Mouse (Mus musculus) layer of hippocampus, adult 2 months (tissue): Measurements from ENCODE around the gene Uhmk1. TPM values are rescaled to one million over a fixed set of nuclear protein-coding genes. Genes with fewer than 3 reads are reported as not detected.

ENCODE experiments used
- DNase-seq, 2 experiments: peaks; one replicate each; pipeline ENCODE4 v3.0.0; 2022; ENCODE audit warnings: low spot score in 2 of 2
- H3K27ac ChIP-seq: fragments of 200-600 bp; 2 replicates; pipeline ENCODE4 v1.8.1; 2022
- H3K4me3 ChIP-seq: fragments of 200-600 bp; 2 replicates; pipeline ENCODE4 v1.8.1; 2022; ENCODE audit warnings: mild to moderate bottlenecking
- CTCF ChIP-seq: fragments of 200-600 bp; conservative IDR thresholded peaks from 2 replicates; pipeline ENCODE4 v1.8.1; 2022; ENCODE audit warnings: antibody characterized with exemption, mild to moderate bottlenecking, moderate library complexity
- total RNA-seq, 2 experiments: library from RNA; stranded (reverse); gene quantifications; 2 replicates each; pipeline ENCODE4 v1.2.3; 2021

Uhmk1 gene
- total RNA-seq, 2 experiments from 2014 or later = 142 to 143 TPM

DNA sequence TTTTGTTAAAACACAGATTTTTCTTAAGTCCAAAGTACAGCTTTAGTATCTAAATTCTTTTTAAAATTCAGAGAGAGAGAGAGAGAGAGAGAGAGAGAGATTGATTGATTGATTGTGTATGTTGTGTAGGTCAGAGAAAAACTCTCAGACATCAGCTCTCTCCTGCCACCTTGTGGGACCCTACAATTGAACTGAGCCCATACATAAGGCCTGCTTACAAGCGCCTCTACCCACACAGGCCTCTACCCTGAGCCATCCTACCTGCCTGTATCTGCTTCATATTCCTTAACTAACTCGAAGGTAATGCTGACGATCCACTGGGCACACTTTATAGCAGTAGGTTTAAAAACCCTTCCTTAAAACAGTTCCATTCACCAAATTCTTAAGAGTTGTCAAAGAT lies 14.8 kb downstream of the Uhmk1 start:
- peak; percentile 74 for TF ChIP-seq CTCF
- DNase-seq = no peak
- no peak overlapping the region for H3K4me3 ChIP-seq
- H3K27ac ChIP-seq = no peak overlapping the region

- TF ChIP-seq CTCF = no peak
- DNase-seq = no peak
- Histone ChIP-seq H3K27ac (no peak overlapping the region), H3K4me3 (no peak overlapping the region)
Measured at GRCm38 (mm10) chr1:170196211-170196610, 19.0 kb downstream of the Uhmk1 start.

- no peak for DNase-seq
Measured at GRCm38 (mm10) chr1:170191925-170192324, 23.3 kb downstream of the Uhmk1 start.

GRCm38 (mm10) chr1:170190225-170190624 lies 25.0 kb downstream of the Uhmk1 start:
- Histone ChIP-seq H3K27ac (no peak overlapping the region), H3K4me3 (no peak overlapping the region)
- TF ChIP-seq CTCF = no peak
- DNase-seq = no peak

More at GRCm38 (mm10) chr1:170191925-170192324, 23.3 kb downstream of the Uhmk1 start:
- H3K27ac ChIP-seq = no peak overlapping the region
- H3K4me3 ChIP-seq = no peak overlapping the region
- peak; percentile 23 for TF ChIP-seq CTCF

DNA sequence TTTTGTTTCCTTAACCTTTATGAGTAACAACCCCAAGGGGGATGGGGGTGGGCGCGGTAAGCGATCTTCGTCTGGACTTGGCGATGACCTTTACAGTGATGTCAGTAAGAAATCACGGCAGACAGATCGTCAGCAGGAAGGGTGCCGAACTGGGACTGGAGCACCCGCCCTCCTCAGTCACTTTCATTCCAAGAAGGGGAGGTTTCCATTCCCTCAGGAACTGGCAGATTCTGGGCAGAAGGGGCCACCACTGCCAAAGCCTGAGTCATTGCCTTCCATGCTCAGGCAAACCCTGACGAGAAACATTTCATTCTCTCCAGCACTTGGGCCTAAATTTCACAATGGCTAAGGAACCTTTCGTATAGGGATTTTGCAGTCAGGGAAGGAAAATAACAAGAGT lies 26.6 kb downstream of the Uhmk1 start:
- H3K27ac ChIP-seq = no peak overlapping the region
- H3K4me3 ChIP-seq = no peak overlapping the region
- no peak for DNase-seq
- TF ChIP-seq CTCF = no peak

- Histone ChIP-seq H3K27ac (peak overlapping the region; percentile 54), H3K4me3 (no peak overlapping the region)
- TF ChIP-seq CTCF = no peak
- peak in 1 of 2 experiments; percentile 46 for DNase-seq
Measured at GRCm38 (mm10) chr1:170186531-170186930, 28.7 kb downstream of the Uhmk1 start.

- Histone ChIP-seq H3K27ac (no peak overlapping the region), H3K4me3 (no peak overlapping the region)
- no peak for TF ChIP-seq CTCF
- no peak for DNase-seq
Measured at GRCm38 (mm10) chr1:170185137-170185536, 30.1 kb downstream of the Uhmk1 start.

DNA sequence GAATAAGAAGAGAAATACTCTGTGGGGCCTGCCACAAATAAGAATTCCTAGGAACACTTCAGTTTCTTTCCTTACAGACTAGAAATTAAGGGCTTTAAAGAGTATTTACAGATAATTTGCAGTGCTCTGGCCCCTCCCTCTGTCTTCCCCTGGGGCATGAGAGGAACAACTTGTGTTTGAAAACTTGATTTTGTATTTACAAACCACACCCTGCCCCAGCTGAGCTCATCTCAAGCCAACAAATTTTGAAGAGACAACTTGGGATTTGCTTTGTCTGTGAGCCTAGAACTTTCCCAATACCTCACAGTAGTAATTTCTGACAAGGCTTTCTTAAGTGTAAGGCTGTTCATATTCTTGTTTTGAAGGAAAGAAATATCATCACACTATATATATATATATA lies 32.5 kb downstream of the Uhmk1 start:
- no peak overlapping the region for H3K27ac ChIP-seq
- DNase-seq = no peak
- no peak for TF ChIP-seq CTCF
- H3K4me3 ChIP-seq = no peak overlapping the region

GRCm38 (mm10) chr1:170176661-170177239 lies 38.4 kb downstream of the Uhmk1 start:
- no peak for DNase-seq
- TF ChIP-seq CTCF = no peak
- no peak overlapping the region for H3K4me3 ChIP-seq

GRCm38 (mm10) chr1:170175848-170176247 lies 39.3 kb downstream of the Uhmk1 start:
- DNase-seq = no peak
- Histone ChIP-seq H3K4me3 (no peak overlapping the region; the same call in 1 of the 2 replicates), H3K27ac (0 out of 2 replicates have a peak overlapping the region, but pooled peaks have one; percentile 94)
- TF ChIP-seq CTCF = no peak

More at GRCm38 (mm10) chr1:170176661-170177239, 38.4 kb downstream of the Uhmk1 start:
- H3K27ac ChIP-seq = no peak overlapping the region

GRCm38 (mm10) chr1:170174814-170175332 lies 40.3 kb downstream of the Uhmk1 start, which contains the start of gene Uap1:
Gene Uap1, minus strand, starts transcription at chr1:170174957.
- peak; percentile 72 for TF ChIP-seq CTCF
- DNase-seq = peak; percentile 98
- Histone ChIP-seq H3K27ac (peak within 1 kb of the TSS; percentile 94), H3K4me3 (peak within 1 kb of the TSS; percentile 93)

- no peak for TF ChIP-seq CTCF
- DNase-seq = no peak
- peak overlapping the region; percentile 93 for H3K4me3 ChIP-seq
- H3K27ac ChIP-seq = peak overlapping the region; percentile 93
Measured at GRCm38 (mm10) chr1:170173991-170174813, 41.0 kb downstream of the Uhmk1 start.

DNA sequence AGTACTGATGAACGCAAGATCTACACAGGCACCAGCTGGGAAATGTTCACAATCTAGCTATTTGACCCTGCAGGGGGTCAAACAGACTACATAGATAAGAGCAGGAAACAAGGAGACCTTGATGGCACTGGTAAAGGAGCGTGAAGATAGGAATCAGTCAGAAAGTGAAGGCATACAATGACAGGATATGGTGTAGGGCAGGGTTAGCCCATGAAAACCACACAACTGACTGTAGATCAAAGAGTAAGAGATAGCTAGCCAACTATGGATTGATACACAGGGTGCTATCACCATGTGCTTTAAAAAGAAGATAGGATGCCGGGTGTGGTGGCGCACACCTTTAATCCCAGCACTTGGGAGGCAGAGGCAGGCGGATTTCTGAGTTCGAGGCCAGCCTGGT lies 47.4 kb downstream of the Uhmk1 start:
- DNase-seq = no peak
- Histone ChIP-seq H3K4me3 (no peak overlapping the region), H3K27ac (no peak overlapping the region)
- TF ChIP-seq CTCF = no peak
